Mouse (Mus musculus): ENCODE measurements around the gene Prss36.

GRCm38 (mm10) chr7:127887191-127887590 is 59.3 kb downstream of the Prss36 start:
- TF ChIP-seq CTCF (IDR thresholded peaks at IDR 0.05; ENCODE audit: low read depth, low read length) (no peak), POLR2AphosphoS5 (IDR thresholded peaks at IDR 0.05; ENCODE audit: insufficient replicate concordance, low read depth, low read length) (no peak), GATA1 (IDR thresholded peaks at IDR 0.05; ENCODE audit: borderline replicate concordance, low read length) (no peak), TAL1 (conservative IDR thresholded peaks at IDR 0.05; ENCODE audit: low read depth, low read length) (no peak), GATA2 (IDR thresholded peaks at IDR 0.05; ENCODE audit: borderline replicate concordance, low read depth, low read length) (no peak)

Measured in G1E (cell line).